Mouse (Mus musculus): ENCODE data around the gene Hist1h1a.

Hist1h1a gene

GRCm38 (mm10) chr13:23759251-23759771 is 4.2 kb upstream of the Hist1h1a start:
- CTCF ChIA-PET, result interaction anchor here (1.6 kb wide), 1 partner anchor 9 kb away, joined by 5 read pairs; the partner anchor contains the start of gene Hist1h2ab

GRCm38 (mm10) chr13:23759916-23760239 is 3.6 kb upstream of the Hist1h1a start:
- CTCF ChIA-PET, result interaction anchor here (1.6 kb wide), 1 partner anchor 9 kb away, joined by 5 read pairs; the partner anchor contains the start of gene Hist1h2ab

DNA sequence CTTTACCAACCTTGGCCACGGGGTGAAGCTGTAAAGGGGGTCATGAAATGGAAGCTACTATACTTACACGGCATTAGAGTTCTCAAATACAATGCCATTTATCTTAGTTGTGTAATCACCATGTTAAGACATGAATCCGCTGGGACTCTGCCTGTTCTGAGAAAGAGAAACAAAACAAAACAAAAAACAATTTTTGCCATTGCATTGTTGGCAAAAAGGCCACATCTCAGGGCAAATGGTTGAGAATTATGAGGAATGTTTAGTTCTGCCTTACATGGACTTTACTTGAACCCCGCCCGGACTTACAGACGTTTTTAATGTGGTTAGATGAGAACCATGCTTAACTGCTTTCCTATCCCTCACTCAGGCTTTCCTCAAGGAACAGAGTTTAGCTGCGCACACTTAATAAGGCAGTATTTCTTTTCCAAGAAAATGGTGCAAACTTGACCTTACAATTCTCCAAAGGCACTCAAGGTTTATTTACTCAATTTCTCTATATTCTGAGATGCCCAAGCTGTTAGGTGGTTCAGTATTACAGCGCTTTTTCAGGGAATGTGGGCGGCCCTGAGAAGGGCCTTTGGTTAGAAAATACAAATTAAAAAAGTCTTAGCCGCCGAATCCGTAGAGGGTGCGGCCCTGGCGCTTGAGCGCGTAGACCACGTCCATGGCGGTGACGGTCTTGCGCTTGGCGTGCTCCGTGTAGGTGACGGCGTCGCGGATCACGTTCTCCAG is 3.1 kb upstream of the Hist1h1a start:
- CTCF ChIA-PET, result interaction anchor here (1.6 kb wide), 1 partner anchor 10 kb away, joined by 5 read pairs; the partner anchor contains the start of gene Hist1h2ab

GRCm38 (mm10) chr13:23760972-23761864 is 2.2 kb upstream of the Hist1h1a start, which contains the start of gene Hist1h4a:
TSS of gene Hist1h4a (minus strand) at chr13:23761230.
- CTCF ChIA-PET, result no interaction called here

DNA sequence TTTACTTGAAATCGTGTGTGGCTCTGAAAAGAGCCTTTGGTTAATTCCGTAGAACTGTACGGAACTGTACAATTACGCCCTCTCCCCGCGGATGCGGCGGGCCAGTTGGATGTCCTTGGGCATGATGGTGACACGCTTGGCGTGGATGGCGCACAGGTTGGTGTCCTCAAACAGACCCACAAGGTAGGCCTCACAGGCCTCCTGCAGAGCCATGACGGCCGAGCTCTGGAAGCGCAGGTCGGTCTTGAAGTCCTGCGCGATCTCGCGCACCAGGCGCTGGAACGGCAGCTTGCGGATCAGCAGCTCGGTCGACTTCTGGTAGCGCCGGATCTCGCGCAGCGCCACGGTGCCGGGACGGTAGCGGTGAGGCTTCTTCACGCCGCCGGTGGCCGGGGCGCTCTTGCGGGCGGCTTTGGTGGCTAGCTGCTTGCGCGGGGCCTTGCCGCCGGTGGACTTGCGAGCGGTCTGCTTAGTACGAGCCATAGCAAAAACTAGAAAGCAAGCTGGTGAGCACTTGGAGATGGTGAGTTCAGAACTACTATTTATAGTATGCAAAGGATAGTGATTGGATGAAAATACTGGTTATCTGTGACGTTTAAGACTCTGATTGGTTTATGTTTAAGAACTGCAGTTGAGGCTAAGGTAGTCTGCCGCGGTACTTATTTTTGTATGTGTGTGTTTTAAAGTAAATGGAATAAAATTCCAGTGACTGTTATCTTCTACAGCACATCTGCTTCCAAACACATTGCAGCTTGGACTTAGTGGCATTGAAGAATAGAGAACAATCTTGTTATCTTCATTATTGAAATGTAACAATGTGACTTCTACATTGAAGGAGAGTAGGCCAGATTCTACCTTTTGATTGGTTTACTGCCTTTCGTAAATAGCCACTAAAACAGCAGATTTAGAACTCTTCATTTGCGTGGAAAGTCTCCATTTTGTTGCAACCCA is 1.3 kb upstream of the Hist1h1a start, which contains the start of gene Hist1h3a:
Gene Hist1h3a (minus strand): TSS at position 516 of the 951 bp plus-strand sequence.
- CTCF ChIA-PET, result interaction anchor here (0.5 to 0.8 kb wide), 3 partner anchors 12 to 827 kb away, joined by 3 to 4 read pairs (median 3); no protein-coding TSS in a partner anchor

GRCm38 (mm10) chr13:23763242-23763585 is 252 bp upstream of the Hist1h1a start:
- CTCF ChIA-PET, result interaction anchor here (0.6 kb wide), 1 partner anchor 51 kb away, joined by 3 read pairs; no protein-coding TSS in a partner anchor

GRCm38 (mm10) chr13:23764324-23765171 is 1.1 kb downstream of the Hist1h1a start:
- CTCF ChIA-PET, result interaction anchor here (0.5 to 0.6 kb wide), 3 partner anchors 32 to 1761 kb away, joined by 3 to 9 read pairs (median 6); no protein-coding TSS in a partner anchor

DNA sequence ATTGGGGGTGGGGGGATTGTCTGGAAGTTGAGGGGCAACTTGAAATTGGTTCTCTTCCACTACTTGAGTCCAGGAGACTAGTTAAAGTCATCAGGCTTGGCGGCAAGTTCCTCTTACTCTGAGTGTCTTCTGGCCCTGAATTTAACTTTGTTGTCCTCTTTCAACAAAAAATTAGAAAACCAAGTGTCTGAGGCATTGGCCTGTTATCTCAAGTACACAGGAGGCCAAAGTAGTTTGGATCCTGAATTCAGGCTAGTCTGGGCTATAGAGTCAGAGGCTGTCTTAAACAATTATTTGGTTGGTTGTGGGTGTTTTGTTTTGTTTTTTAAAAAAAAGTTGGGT is 1.7 kb downstream of the Hist1h1a start:
- CTCF ChIA-PET, result interaction anchor here (0.5 to 0.6 kb wide), 2 partner anchors 31 to 1761 kb away, joined by 3 to 6 read pairs; no protein-coding TSS in a partner anchor

GRCm38 (mm10) chr13:23766772-23767171 is 3.3 kb downstream of the Hist1h1a start:
- CTCF ChIA-PET, result no interaction called here

- CTCF ChIA-PET, result interaction anchor here (0.6 kb wide), 2 partner anchors 71 to 302 kb away, joined by 3 to 6 read pairs; no protein-coding TSS in a partner anchor
Measured at GRCm38 (mm10) chr13:23768834-23769397, 5.5 kb downstream of the Hist1h1a start.

GRCm38 (mm10) chr13:23769613-23770012 is 6.1 kb downstream of the Hist1h1a start, which contains the start of gene Trim38:
TSS of gene Trim38 (plus strand) at chr13:23769913.
- CTCF ChIA-PET, result interaction anchor here (0.6 kb wide), 1 partner anchor 303 kb away, joined by 3 read pairs; no protein-coding TSS in a partner anchor

GRCm38 (mm10) chr13:23772561-23773313 is 9.3 kb downstream of the Hist1h1a start:
- CTCF ChIA-PET, result no interaction called here

GRCm38 (mm10) chr13:23778339-23778738 is 14.9 kb downstream of the Hist1h1a start:
- CTCF ChIA-PET, result interaction anchor here (0.7 kb wide), 1 partner anchor 8 kb away, joined by 10 read pairs; no protein-coding TSS in a partner anchor

DNA sequence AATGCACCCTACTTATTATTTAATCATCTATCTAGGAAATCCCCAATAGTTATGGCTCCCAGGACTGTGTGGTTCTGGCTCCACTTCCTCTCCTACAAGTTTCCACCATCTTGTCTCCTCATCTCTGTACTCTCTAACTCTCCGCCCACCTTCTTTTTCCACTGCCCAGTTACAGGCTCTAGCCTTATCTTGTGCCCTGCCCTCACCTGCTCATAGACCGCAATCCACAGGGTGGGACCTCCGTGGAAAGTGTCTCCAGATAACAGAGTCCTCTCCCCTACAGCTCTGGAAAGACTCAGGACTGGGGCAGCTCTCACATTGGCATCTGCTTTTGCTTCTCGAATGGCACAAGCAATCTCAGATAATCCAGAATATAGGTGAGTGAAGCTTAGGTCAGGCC is 15.6 kb downstream of the Hist1h1a start:
- CTCF ChIA-PET, result no interaction called here

GRCm38 (mm10) chr13:23792520-23792919 is 29.1 kb downstream of the Hist1h1a start:
- CTCF ChIA-PET, result interaction anchor here (0.6 to 0.7 kb wide), 2 partner anchors 490 to 1109 kb away, joined by 3 read pairs; no protein-coding TSS in a partner anchor

GRCm38 (mm10) chr13:23799405-23799804 is 35.9 kb downstream of the Hist1h1a start:
- CTCF ChIA-PET, result no interaction called here

GRCm38 (mm10) chr13:23804532-23804931 is 41.1 kb downstream of the Hist1h1a start:
- CTCF ChIA-PET, result no interaction called here

DNA sequence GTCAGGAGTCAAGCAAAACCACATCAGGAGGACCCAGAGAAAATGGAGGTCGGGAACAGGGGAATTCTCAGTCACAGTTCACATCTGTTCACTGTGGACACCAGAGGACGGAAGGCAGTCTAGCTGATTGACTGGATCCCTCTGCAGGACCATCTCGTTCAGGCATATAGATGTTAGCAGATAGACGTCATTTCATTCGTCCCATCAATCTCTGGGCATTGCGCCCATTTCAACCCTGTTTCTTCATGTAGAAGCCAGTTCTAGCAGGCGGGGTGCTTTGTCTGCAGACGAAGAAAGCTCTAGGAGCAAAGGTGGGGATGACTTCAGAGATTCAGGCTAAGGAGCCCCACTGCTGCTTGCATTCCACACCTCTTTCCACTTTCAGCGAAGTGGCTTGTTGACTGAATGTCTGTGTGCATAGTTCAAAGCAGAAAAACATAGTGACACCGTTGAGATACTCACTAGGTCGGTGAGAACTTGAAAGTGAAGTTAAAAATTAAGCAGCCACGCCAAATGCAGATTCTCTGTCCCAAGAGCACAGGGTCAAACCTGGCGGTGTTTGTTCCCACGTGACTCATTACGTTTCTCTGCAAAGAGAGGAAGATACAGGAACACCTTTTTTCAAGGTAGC is 43.1 kb downstream of the Hist1h1a start, which contains the start of gene Slc17a2:
Gene Slc17a2 (plus strand): TSS at position 572 of the 631 bp plus-strand sequence.
- CTCF ChIA-PET, result no interaction called here
